Mouse (Mus musculus) bone marrow, adult 2 months (tissue): Measurements from ENCODE around the gene B3gnt2.

ENCODE experiments used
- CTCF ChIP-seq: fragments of 200-500 bp; IDR thresholded peaks from 2 replicates; pipeline ENCODE4 v1.5.1; 2011; ENCODE audit warnings: low read length, control low read depth; ENCODE audit not compliant: control insufficient read depth, insufficient read depth
- POLR2A ChIP-seq: fragments of 200-500 bp; IDR thresholded peaks from 2 replicates; pipeline ENCODE4 v1.6.1; 2011; ENCODE audit warnings: low read depth, mild to moderate bottlenecking, control low read depth, low read length, borderline replicate concordance; ENCODE audit not compliant: control insufficient read depth

DNA sequence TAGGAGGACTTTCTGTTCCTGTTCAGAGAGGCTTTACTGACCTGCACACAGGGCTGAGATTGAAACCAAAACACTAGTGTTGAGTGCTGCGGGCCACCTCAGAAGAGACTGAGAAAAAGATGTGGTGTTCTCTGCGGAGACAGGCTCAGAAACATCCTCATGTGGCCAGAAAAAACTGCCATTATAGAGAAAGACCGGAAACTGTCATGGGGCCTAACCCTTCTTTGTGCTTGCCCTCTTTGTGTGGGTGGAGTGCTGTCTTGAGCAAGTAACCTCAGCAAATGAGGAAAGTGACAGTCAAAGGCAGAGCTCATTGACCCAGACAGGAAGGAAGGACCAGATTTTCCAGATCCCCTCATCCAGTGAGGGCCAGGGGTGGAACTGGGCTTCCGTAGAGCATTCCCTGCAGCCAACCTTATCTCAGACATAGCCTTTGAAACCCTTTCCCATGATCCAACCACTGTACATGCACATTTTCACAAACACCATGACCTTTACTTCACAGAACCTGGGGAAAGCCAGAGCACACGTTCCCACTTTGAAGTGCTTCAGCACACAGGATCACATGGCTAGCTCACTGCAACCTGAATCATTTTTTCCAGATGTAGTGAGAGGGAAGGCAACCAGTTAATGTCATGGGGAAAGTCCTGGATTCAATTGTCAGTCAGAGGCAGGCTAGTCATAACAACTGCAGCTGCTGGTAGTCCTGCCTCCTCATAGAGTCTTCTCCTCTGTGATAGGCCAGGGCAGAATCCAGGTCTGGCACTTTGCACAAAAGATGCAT, 46.6 kb downstream of the B3gnt2 start:
- TF ChIP-seq POLR2A (no peak), CTCF (no peak)
